Comparison of ENCODE assay signal across 27 mouse cellular contexts in genomic region chr16:15260069-15260468, GRCm38 (mm10). TPM values are rescaled to one million over a fixed set of nuclear protein-coding genes. Genes with fewer than 3 reads are reported as not detected.
DNase-seq lines count a peak whose midpoint lies in the region; ATAC-seq and TF ChIP-seq lines count a peak whose summit lies in the region.
"Had no signal": no experiment of that assay in that cellular context is flagged by ENCODE, and none has a peak within 500 bp of the region (broad histone marks: within the 10 kb centered on the region; RNA-seq: fewer than 3 reads in every experiment).

No protein-coding gene starts in this region.

- H3K9ac ChIP-seq in kidney, postnatal 0 days (ENCODE audit: low read depth, low read length) = no peak overlapping the region
- H3K9ac ChIP-seq in stomach, embryonic 14.5 days (replicated peaks; ENCODE audit: low read depth, low read length) = no peak overlapping the region
- no peak overlapping the region for H3K9ac ChIP-seq in stomach, postnatal 0 days (ENCODE audit: low read length)
- H3K9ac ChIP-seq: hindbrain, embryonic 14.5 days; liver, embryonic 13.5 days had no signal

- H3K36me3 ChIP-seq in heart, embryonic 10.5 days = no peaks in the 10 kb centered on the region
- H3K36me3 ChIP-seq in kidney, postnatal 0 days (ENCODE audit: insufficient read depth, low read length) = no peaks in the 10 kb centered on the region
- H3K36me3 ChIP-seq in stomach, embryonic 14.5 days (ENCODE audit: control insufficient read depth, insufficient read depth, low read length) = no peaks in the 10 kb centered on the region
- no peaks in the 10 kb centered on the region for H3K36me3 ChIP-seq in stomach, postnatal 0 days (ENCODE audit: control insufficient read depth, insufficient read depth, low read length)
- H3K36me3 ChIP-seq: liver, embryonic 13.5 days had no signal

- no peak overlapping the region for H3K27ac ChIP-seq in heart, embryonic 10.5 days
- no peak overlapping the region for H3K27ac ChIP-seq in kidney, postnatal 0 days
- peak overlapping the region; percentile 24; the same call in 1 of the 2 replicates for H3K27ac ChIP-seq in stomach, embryonic 14.5 days (ENCODE audit: low read length)
- no peak overlapping the region for H3K27ac ChIP-seq in stomach, postnatal 0 days (replicated peaks)
- H3K27ac ChIP-seq: hindbrain, embryonic 14.5 days; layer of hippocampus, adult 2 months; liver, embryonic 13.5 days had no signal

- no peak overlapping the region for H3K4me3 ChIP-seq in heart, embryonic 10.5 days
- no peak overlapping the region for H3K4me3 ChIP-seq in kidney, postnatal 0 days (replicated peaks; ENCODE audit: low read depth, low read length)
- no peak overlapping the region for H3K4me3 ChIP-seq in stomach, embryonic 14.5 days (ENCODE audit: low read depth, low read length)
- H3K4me3 ChIP-seq in stomach, postnatal 0 days (ENCODE audit: low read depth, low read length) = no peak overlapping the region
- H3K4me3 ChIP-seq: layer of hippocampus, adult 2 months; liver, embryonic 13.5 days had no signal

- DNase-seq in heart, postnatal 10 days = peak; percentile 30 to 38
- DNase-seq in heart, embryonic 10.5 days (ENCODE audit: low spot score) = no peak
- DNase-seq in kidney, postnatal 0 days (ENCODE audit: low spot score) = peak; percentile 64
- DNase-seq in kidney, postnatal 14 days = no peak
- DNase-seq in stomach, postnatal 0 days (ENCODE audit: low spot score) = no peak
- DNase-seq in embryo, embryonic 10.5 days (ENCODE audit: low spot score) = no peak
- DNase-seq: cerebellum, adult 18-20 months; cerebellum, postnatal 25 days; kidney, adult 18-20 months; layer of hippocampus, postnatal 36 days; liver, embryonic 13.5 days; right cerebral cortex, postnatal 25 days; thymus, postnatal 25 days had no signal

- no peaks in the 10 kb centered on the region for H3K4me1 ChIP-seq in heart, embryonic 10.5 days
- H3K4me1 ChIP-seq in kidney, postnatal 0 days (replicated peaks; ENCODE audit: insufficient read depth, low read length) = peaks cover 10% of the 10 kb centered on the region
- peaks cover 11% of the 10 kb centered on the region for H3K4me1 ChIP-seq in stomach, embryonic 14.5 days (ENCODE audit: control insufficient read depth, insufficient read depth, low read length)
- H3K4me1 ChIP-seq in stomach, postnatal 0 days (replicated peaks; ENCODE audit: control insufficient read depth, insufficient read depth) = no peaks in the 10 kb centered on the region; the same call in 1 of the 2 replicates
- H3K4me1 ChIP-seq: liver, embryonic 13.5 days had no signal

- TF ChIP-seq CTCF in kidney, postnatal 0 days (IDR thresholded peaks at IDR 0.05; ENCODE audit: low read depth) = no peak
- no peak for TF ChIP-seq CTCF in stomach, postnatal 0 days (IDR thresholded peaks at IDR 0.05; ENCODE audit: low read depth)

- WGBS in heart, embryonic 10.5 days = 75% methylated on average over 4 of the region's 4 CpGs
- 43% methylated on average over 4 of the region's 4 CpGs for WGBS in kidney, postnatal 0 days
- 40% methylated on average over 4 of the region's 4 CpGs for WGBS in stomach, embryonic 14.5 days
- WGBS in stomach, postnatal 0 days = 42% methylated on average over 4 of the region's 4 CpGs

- ATAC-seq in kidney, postnatal 0 days (replicated peaks; ENCODE audit: low FRiP score, low read depth) = no peak
- no peak for ATAC-seq in stomach, embryonic 14.5 days (ENCODE audit: insufficient number of reproducible peaks, insufficient read depth, low FRiP score, low read depth)
- ATAC-seq in stomach, postnatal 0 days (ENCODE audit: low FRiP score, low TSS enrichment) = no peak

- intact Hi-C loops in heart, postnatal 10 days (cut with DNase I) = no loop called here

- no peaks in the 10 kb centered on the region for H3K9me3 ChIP-seq in heart, embryonic 10.5 days
- no peaks in the 10 kb centered on the region for H3K9me3 ChIP-seq in kidney, postnatal 0 days (replicated peaks; ENCODE audit: low read length)
- no peaks in the 10 kb centered on the region for H3K9me3 ChIP-seq in stomach, embryonic 14.5 days (ENCODE audit: control insufficient read depth, low read depth, low read length)
- H3K9me3 ChIP-seq in stomach, postnatal 0 days (ENCODE audit: control insufficient read depth, low read length) = no peaks in the 10 kb centered on the region
- H3K9me3 ChIP-seq: liver, embryonic 13.5 days had no signal

- no peak overlapping the region for H3K4me2 ChIP-seq in kidney, postnatal 0 days (ENCODE audit: low read length)
- no peak overlapping the region for H3K4me2 ChIP-seq in stomach, embryonic 14.5 days (replicated peaks; ENCODE audit: low read depth, low read length)
- no peak overlapping the region for H3K4me2 ChIP-seq in stomach, postnatal 0 days (replicated peaks; ENCODE audit: low read depth)
- H3K4me2 ChIP-seq: hindbrain, embryonic 14.5 days; liver, embryonic 13.5 days; midbrain, embryonic 11.5 days had no signal

- TF ChIP-seq EP300 in stomach, postnatal 0 days (optimal IDR thresholded peaks at IDR 0.05) = no peak

- H3K27me3 ChIP-seq in heart, embryonic 10.5 days (ENCODE audit: insufficient read depth, poor library complexity, severe bottlenecking) = no peaks in the 10 kb centered on the region
- H3K27me3 ChIP-seq in kidney, postnatal 0 days (ENCODE audit: insufficient read depth, low read length) = no peaks in the 10 kb centered on the region
- no peaks in the 10 kb centered on the region for H3K27me3 ChIP-seq in stomach, embryonic 14.5 days (ENCODE audit: control insufficient read depth, insufficient read depth, low read length)
- H3K27me3 ChIP-seq in stomach, postnatal 0 days (ENCODE audit: control insufficient read depth, insufficient read depth, low read length) = no peaks in the 10 kb centered on the region
- H3K27me3 ChIP-seq: liver, embryonic 13.5 days had no signal

RNA-seq across cellular contexts. Expression of gene Gm21897, which starts 57.2 kb away (rescaled TPM):
- not detected for total RNA-seq in heart, postnatal 10 days (2021)
- not detected in 2 replicates for polyA plus RNA-seq in heart, embryonic 10.5 days (2016; fragmentation: Nextera tagmentation; extraction: Ambion mirVana)
- polyA plus RNA-seq in kidney, postnatal 0 days (2015; fragmentation: Nextera tagmentation; extraction: Ambion mirVana) = not detected in 2 replicates
- polyA plus RNA-seq in stomach, embryonic 14.5 days (2014; fragmentation: Nextera tagmentation; extraction: Ambion mirVana) = not detected in 2 replicates
- polyA plus RNA-seq in stomach, postnatal 0 days (2015; fragmentation: Nextera tagmentation; extraction: Ambion mirVana) = not detected in 2 replicates
- total RNA-seq: adrenal gland, adult 18-20 months; adrenal gland, postnatal 4 days; gastrocnemius, adult 18-20 months; gastrocnemius, postnatal 4 days; layer of hippocampus, adult 2 months; layer of hippocampus, postnatal 36 days; left cerebral cortex, postnatal 14 days had no signal
- polyA plus RNA-seq: C2C12; forebrain, embryonic 11.5 days; heart, embryonic 14.5 days; hindbrain, embryonic 14.5 days; liver, embryonic 13.5 days; midbrain, embryonic 11.5 days; spleen, adult 2 months; testis, adult 2 months had no signal

Comparison
In these comparisons a context has a peak if more than half of its experiments do, and no peak if none do; other contexts are left out.
1. DNase-seq: peak in heart, postnatal 10 days (2 of 2) and kidney, postnatal 0 days (single experiment); none in heart, embryonic 10.5 days (single experiment), kidney, postnatal 14 days (single experiment), stomach, postnatal 0 days (single experiment) and embryo, embryonic 10.5 days (single experiment).